Mouse (Mus musculus) cerebellum, adult 2 months (tissue): ENCODE data around the gene Cabp2. TPM values are rescaled to one million over a fixed set of nuclear protein-coding genes. Genes with fewer than 3 reads are reported as not detected.
A peak's percentile ranks its signal among the peaks of the same experiment; 100 is the strongest.
"Not testable (repeated sequence)": the region's sequence is repeated elsewhere in the genome, so short reads cannot be mapped to it uniquely, and the experiment has no call there.

Experiments
- DNase-seq, 2 experiments: peaks; one replicate each; pipeline ENCODE4 v3.0.0; 2021
- H3K27ac ChIP-seq: fragments of 200-500 bp; 2 replicates; pipeline ENCODE4 v1.5.1; 2012; ENCODE audit warnings: low read length, control low read depth, inconsistent platforms; ENCODE audit not compliant: insufficient read depth
- H3K27me3 ChIP-seq: fragments of 200-500 bp; 2 replicates; pipeline ENCODE4 v1.6.1; 2012; ENCODE audit warnings: inconsistent platforms, mild to moderate bottlenecking, low read length, moderate library complexity; ENCODE audit not compliant: control insufficient read depth, insufficient read depth
- H3K4me1 ChIP-seq: fragments of 200-500 bp; 2 replicates; pipeline ENCODE4 v1.6.1; 2011; ENCODE audit warnings: low read length; ENCODE audit not compliant: control insufficient read depth, insufficient read depth
- H3K4me3 ChIP-seq: fragments of 200-500 bp; replicated peaks from 2 replicates; pipeline ENCODE3; 2011; ENCODE audit warnings: mild to moderate bottlenecking, low read depth, low read length, control low read depth; ENCODE audit not compliant: insufficient read depth
- CTCF ChIP-seq: fragments of 200-500 bp; IDR thresholded peaks from 2 replicates; pipeline ENCODE4 v1.5.1; 2011; ENCODE audit warnings: low read depth, mild to moderate bottlenecking, control low read depth, low read length, moderate library complexity, borderline replicate concordance; ENCODE audit not compliant: insufficient read depth
- POLR2A ChIP-seq: fragments of 200-500 bp; IDR thresholded peaks from 2 replicates; pipeline ENCODE4 v1.6.1; 2011; ENCODE audit warnings: low read length, control low read depth, borderline replicate concordance; ENCODE audit not compliant: insufficient read depth
- WGBS: fragments of 180-500 bp; shearing (Covaris S2); methylation state at CpG from one replicate; pipeline ENCODE4 v1.1.7; 2018; 5-methylcytosine and 5-hydroxymethylcytosine counted together
- polyA plus RNA-seq: library from polyadenylated mRNA; depleted of rRNA; stranded (reverse); fragments of >200 nt; gene quantifications from 2 replicates; pipeline ENCODE4 v1.2.3, GENCODE M21; 2012

The Cabp2 gene
- polyA plus RNA-seq, 1 experiment = 5.5 TPM

- Histone ChIP-seq H3K27me3 (no peaks in the 10 kb centered on the region), H3K4me1 (peaks cover 3% of the 10 kb centered on the region; the same call in 1 of the 2 replicates), H3K27ac (no peak overlapping the region), H3K4me3 (no peak overlapping the region)
- WGBS = 78% methylated on average over 14 of the region's 14 CpGs
- DNase-seq = no peak
- TF ChIP-seq CTCF = no peak
- no peak for TF ChIP-seq POLR2A
Measured at GRCm38 (mm10) chr19:4042124-4042523, 39.3 kb upstream of the Cabp2 start.

- not testable (repeated sequence) for DNase-seq, H3K4me3 ChIP-seq, H3K27me3 ChIP-seq, H3K4me1 ChIP-seq, H3K27ac ChIP-seq
- WGBS = 90% methylated on average over 5 of the region's 5 CpGs
Measured at GRCm38 (mm10) chr19:4044109-4044508, 37.3 kb upstream of the Cabp2 start.

GRCm38 (mm10) chr19:4045966-4046865 lies 35.2 kb upstream of the Cabp2 start, which contains the start of gene Gstp2:
Gstp2 (minus strand) TSS chr19:4046023.
- peak; percentile 81 to 84 for DNase-seq
- H3K4me3 ChIP-seq = peak within 1 kb of the TSS; percentile 35
- peaks cover 7% of the 10 kb centered on the region for H3K4me1 ChIP-seq
- no peaks in the 10 kb centered on the region for H3K27me3 ChIP-seq
- peak within 1 kb of the TSS; percentile 75 for H3K27ac ChIP-seq
- WGBS = 15% methylated on average over 16 of the region's 16 CpGs
- TF ChIP-seq POLR2A = no peak
- TF ChIP-seq CTCF = peak; percentile 61

- 92% methylated on average over 8 of the region's 8 CpGs for WGBS
- H3K27me3 ChIP-seq = no peaks in the 10 kb centered on the region
Measured at GRCm38 (mm10) chr19:4046866-4047254, 34.5 kb upstream of the Cabp2 start.

GRCm38 (mm10) chr19:4047859-4048258 lies 33.5 kb upstream of the Cabp2 start:
- 15% methylated on average over 4 of the region's 4 CpGs for WGBS
- peaks cover 7% of the 10 kb centered on the region for H3K4me1 ChIP-seq
- no peak overlapping the region for H3K27ac ChIP-seq
- DNase-seq = peak; percentile 79 to 82
- H3K27me3 ChIP-seq = no peaks in the 10 kb centered on the region
- TF ChIP-seq POLR2A (no peak), CTCF (peak; percentile 80)
- H3K4me3 ChIP-seq = no peak overlapping the region

More at GRCm38 (mm10) chr19:4046866-4047254, 34.5 kb upstream of the Cabp2 start:
- Histone ChIP-seq H3K27ac (no peak overlapping the region), H3K4me1 (peaks cover 7% of the 10 kb centered on the region), H3K4me3 (no peak overlapping the region)
- TF ChIP-seq CTCF (no peak), POLR2A (no peak)
- no peak for DNase-seq

DNA sequence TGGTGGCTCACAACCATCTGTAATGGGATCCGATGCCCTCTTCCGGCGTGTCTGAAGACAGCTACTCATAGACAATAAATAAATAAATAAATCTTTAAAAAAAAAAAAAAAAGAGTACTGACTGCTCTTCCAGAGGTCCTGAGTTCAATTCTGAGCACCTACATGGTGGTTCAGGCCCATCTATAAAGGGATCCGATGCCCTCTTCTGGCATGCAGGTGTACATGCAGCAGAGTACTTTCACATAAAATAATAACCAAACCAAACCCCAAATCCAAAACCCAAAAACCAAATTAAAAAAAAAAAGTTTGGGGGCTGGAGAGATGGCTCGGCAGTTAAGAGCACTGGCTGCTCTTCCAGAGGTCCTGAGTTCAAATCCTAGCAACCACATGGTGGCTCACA lies 32.3 kb upstream of the Cabp2 start:
- peaks cover 11% of the 10 kb centered on the region for H3K4me1 ChIP-seq
- H3K27me3 ChIP-seq, H3K27ac ChIP-seq, H3K4me3 ChIP-seq, DNase-seq: not testable (repeated sequence)
- 82% methylated on average over 5 of the region's 5 CpGs for WGBS

DNA sequence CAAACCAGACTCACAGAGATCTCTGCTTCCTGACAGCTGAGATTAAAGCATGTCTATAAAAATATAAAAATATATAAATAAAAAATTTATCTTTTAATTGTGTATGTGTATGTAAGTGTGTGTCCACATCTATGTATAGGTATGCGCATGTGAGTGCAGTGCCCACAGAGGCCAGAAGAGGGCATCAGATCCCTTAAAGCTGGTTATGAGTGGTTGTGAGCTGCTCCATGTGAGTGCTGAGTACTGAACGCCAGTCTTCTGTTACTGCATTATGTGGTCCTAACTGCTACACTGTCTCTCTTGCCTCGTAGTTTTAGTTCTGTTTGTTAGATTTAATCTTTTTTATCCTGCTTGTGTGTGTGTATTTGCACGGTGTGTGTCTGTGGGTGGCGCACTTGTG lies 30.4 kb upstream of the Cabp2 start:
- Histone ChIP-seq H3K27ac (no peak overlapping the region), H3K4me1 (peaks cover 23% of the 10 kb centered on the region), H3K4me3 (no peak overlapping the region), H3K27me3 (no peaks in the 10 kb centered on the region)
- TF ChIP-seq CTCF (no peak), POLR2A (no peak)
- 96% methylated on average over 5 of the region's 5 CpGs for WGBS
- DNase-seq = no peak

- Histone ChIP-seq H3K4me1 (peaks cover 24% of the 10 kb centered on the region), H3K27ac (no peak overlapping the region), H3K4me3 (no peak overlapping the region), H3K27me3 (no peaks in the 10 kb centered on the region)
- peak; percentile 46 to 69 for DNase-seq
- no peak for TF ChIP-seq POLR2A
- peak; percentile 73 for TF ChIP-seq CTCF
- 44% methylated on average over 10 of the region's 10 CpGs for WGBS
Measured at GRCm38 (mm10) chr19:4051741-4052515, 29.4 kb upstream of the Cabp2 start.
